Mouse (Mus musculus) C2C12 (cell line): Measurements from ENCODE around the gene Sdk1. TPM values are rescaled to one million over a fixed set of nuclear protein-coding genes. Genes with fewer than 3 reads are reported as not detected.

Experiments
- H3K27me3 ChIP-seq: one replicate; pipeline ENCODE4 v1.6.1; 2011; ENCODE audit not compliant: control insufficient read depth, insufficient read depth, insufficient read length
- H3K36me3 ChIP-seq: one replicate; pipeline ENCODE4 v1.6.1; 2011; ENCODE audit not compliant: control insufficient read depth, insufficient read depth
- H3K4me3 ChIP-seq: one replicate; pipeline ENCODE4 v1.5.1; 2011; ENCODE audit warnings: mild to moderate bottlenecking, control low read depth; ENCODE audit not compliant: poor library complexity, insufficient read depth, severe bottlenecking
- H3K79me2 ChIP-seq: one replicate; pipeline ENCODE4 v1.6.1; 2011; ENCODE audit not compliant: control insufficient read depth, insufficient read depth
- H3K79me3 ChIP-seq: one replicate; pipeline ENCODE4 v1.6.1; 2011; ENCODE audit warnings: low read depth, control low read depth
- H3ac ChIP-seq: one replicate; pipeline ENCODE3; 2011; ENCODE audit warnings: low read depth; ENCODE audit not compliant: control insufficient read depth, insufficient read length
- CEBPB ChIP-seq: IDR thresholded peaks from one replicate; pipeline ENCODE4 v1.6.1; 2011; ENCODE audit warnings: low read depth, mild to moderate bottlenecking, control low read depth, moderate library complexity
- CTCF ChIP-seq: IDR thresholded peaks from one replicate; pipeline ENCODE4 v1.5.1; 2011; ENCODE audit not compliant: control insufficient read depth, insufficient read depth, insufficient read length
- FOSL1 ChIP-seq: IDR thresholded peaks from one replicate; pipeline ENCODE4 v1.8.0; 2011; ENCODE audit warnings: mild to moderate bottlenecking, low read length; ENCODE audit not compliant: poor library complexity, insufficient read depth, severe bottlenecking
- MAX ChIP-seq: IDR thresholded peaks from one replicate; pipeline ENCODE4 v1.6.1; 2011; ENCODE audit warnings: mild to moderate bottlenecking, control low read depth
- MYOD1 ChIP-seq: IDR thresholded peaks from one replicate; pipeline ENCODE4 v1.6.1; 2011; ENCODE audit warnings: low read depth; ENCODE audit not compliant: control insufficient read depth, insufficient read length
- MYOG ChIP-seq: IDR thresholded peaks from one replicate; pipeline ENCODE4 v1.6.1; 2011; ENCODE audit not compliant: control insufficient read depth, insufficient read length; ENCODE audit errors: extremely low read depth
- USF1 ChIP-seq: IDR thresholded peaks from one replicate; pipeline ENCODE4 v1.6.1; 2011; ENCODE audit warnings: low read depth, mild to moderate bottlenecking, control low read depth, moderate library complexity
- long read RNA-seq, 2 experiments: library from polyadenylated mRNA; unstranded; transcript quantifications; one replicate each; pipeline ENCODE4 v2.0.0; 2019 to 2020
- polyA plus RNA-seq: library from polyadenylated mRNA; unstranded; fragments of >200 nt; fragmentation: generic; extraction: Trizol; gene quantifications from one replicate; pipeline ENCODE4 v1.2.1, GENCODE M21; 2012; ENCODE audit warnings: missing spikeins

Gene Sdk1
- 0.61 TPM for polyA plus RNA-seq
- long read RNA-seq, experiment 1 = 0 reads
- long read RNA-seq, experiment 2 = 0 reads

GRCm38 (mm10) chr5:141240841-141241543, at the start of gene Sdk1:
Gene Sdk1 (plus strand): TSS chr5:141241490.
- peak; percentile 41 for TF ChIP-seq CTCF
- no peak for TF ChIP-seq USF1
- no peak within 1 kb of the TSS for H3K4me3 ChIP-seq
- H3K36me3 ChIP-seq = no peaks in the 10 kb centered on the region
- no peaks in the 10 kb centered on the region for H3K27me3 ChIP-seq
- H3K79me3 ChIP-seq = no peaks in the 10 kb centered on the region
- no peaks in the 10 kb centered on the region for H3K79me2 ChIP-seq
- H3ac ChIP-seq = peak within 1 kb of the TSS; percentile 60

GRCm38 (mm10) chr5:141197278-141197677, 44.0 kb upstream of the Sdk1 start:
- Histone ChIP-seq H3K79me3 (no peaks in the 10 kb centered on the region), H3ac (no peak overlapping the region), H3K27me3 (no peaks in the 10 kb centered on the region), H3K36me3 (no peaks in the 10 kb centered on the region), H3K4me3 (no peak overlapping the region), H3K79me2 (no peaks in the 10 kb centered on the region)
- TF ChIP-seq MYOG (no peak), CEBPB (no peak), CTCF (no peak), USF1 (no peak), MAX (no peak), MYOD1 (no peak), FOSL1 (no peak)

DNA sequence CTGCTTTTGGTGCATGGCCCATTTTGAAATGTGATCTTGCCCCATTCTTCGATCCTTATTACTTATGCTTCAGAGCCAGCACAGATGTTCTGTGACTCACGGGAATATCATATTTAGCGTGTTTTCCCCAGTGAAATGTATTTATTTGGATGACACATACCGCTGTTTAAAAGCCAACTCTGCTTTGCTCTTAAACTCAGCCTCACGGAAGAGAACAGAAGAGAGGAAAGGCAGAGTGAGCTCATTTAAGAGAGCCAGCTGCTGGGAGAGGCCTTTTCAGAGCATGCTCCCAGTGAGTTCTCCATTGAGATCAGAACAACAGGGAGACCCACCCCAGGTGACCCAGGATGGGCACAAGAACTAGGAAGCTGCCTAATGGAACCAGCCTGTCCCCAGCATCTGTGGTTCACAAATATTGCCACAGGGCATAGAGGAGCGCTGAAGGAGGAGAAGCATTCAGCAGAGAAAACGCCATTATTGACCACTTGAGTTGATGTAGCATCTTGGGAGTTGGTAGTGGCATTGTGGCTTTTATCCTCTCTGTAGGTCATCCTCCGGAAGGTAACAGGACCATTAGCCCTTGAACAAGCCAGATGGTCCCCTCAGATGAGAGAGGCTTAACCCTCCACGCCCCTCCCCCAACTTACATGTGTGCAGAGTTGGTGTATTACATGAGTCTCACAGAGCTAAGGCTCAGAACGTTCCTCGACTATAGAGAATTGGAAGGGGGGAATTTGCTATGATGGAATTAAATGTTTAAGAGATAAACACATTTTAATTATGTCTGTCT, 38.8 kb upstream of the Sdk1 start:
- no peaks in the 10 kb centered on the region for H3K36me3 ChIP-seq
- H3K4me3 ChIP-seq = no peak overlapping the region
- peak; percentile 8 for TF ChIP-seq MYOD1
- TF ChIP-seq CEBPB = no peak
- TF ChIP-seq USF1 = no peak
- no peak for TF ChIP-seq MYOG
- H3K27me3 ChIP-seq = no peaks in the 10 kb centered on the region
- no peak overlapping the region for H3ac ChIP-seq
- H3K79me2 ChIP-seq = no peaks in the 10 kb centered on the region
- H3K79me3 ChIP-seq = no peaks in the 10 kb centered on the region

- TF ChIP-seq CEBPB = no peak
- no peak for TF ChIP-seq FOSL1
- H3K36me3 ChIP-seq = no peaks in the 10 kb centered on the region
Observed at GRCm38 (mm10) chr5:141207061-141207460, 34.2 kb upstream of the Sdk1 start.

GRCm38 (mm10) chr5:141225243-141225642, 16.0 kb upstream of the Sdk1 start:
- Histone ChIP-seq H3K4me3 (no peak overlapping the region), H3K79me3 (no peaks in the 10 kb centered on the region), H3ac (no peak overlapping the region), H3K79me2 (no peaks in the 10 kb centered on the region), H3K36me3 (no peaks in the 10 kb centered on the region), H3K27me3 (no peaks in the 10 kb centered on the region)
- TF ChIP-seq MYOG = no peak
- TF ChIP-seq FOSL1 = no peak
- no peak for TF ChIP-seq MAX
- TF ChIP-seq CTCF = no peak
- TF ChIP-seq MYOD1 = no peak
- no peak for TF ChIP-seq USF1
- TF ChIP-seq CEBPB = no peak

More at GRCm38 (mm10) chr5:141207061-141207460, 34.2 kb upstream of the Sdk1 start:
- no peaks in the 10 kb centered on the region for H3K27me3 ChIP-seq
- H3K79me2 ChIP-seq = no peaks in the 10 kb centered on the region
- no peaks in the 10 kb centered on the region for H3K79me3 ChIP-seq
- H3ac ChIP-seq = no peak overlapping the region
- H3K4me3 ChIP-seq = no peak overlapping the region

DNA sequence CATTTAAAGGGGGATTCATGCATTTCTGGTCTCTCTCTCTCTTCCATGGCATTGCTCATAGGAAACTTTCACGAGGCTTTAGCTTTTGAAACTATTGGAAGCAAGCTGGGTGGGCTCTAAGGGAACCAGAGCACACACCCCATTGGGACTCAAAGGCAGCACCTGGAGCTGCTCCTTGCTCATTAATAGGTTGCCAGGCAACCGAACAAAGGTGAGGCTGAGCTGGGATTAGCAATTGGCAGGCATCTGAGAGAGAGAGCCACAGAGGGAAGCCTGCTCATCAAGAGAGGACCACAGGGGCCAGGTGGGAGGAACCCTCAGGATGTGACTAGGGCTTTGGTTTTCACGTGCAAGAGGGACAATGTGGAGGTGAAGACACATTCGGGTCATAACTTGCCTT, 7.0 kb upstream of the Sdk1 start:
- Histone ChIP-seq H3K79me2 (no peaks in the 10 kb centered on the region), H3K27me3 (no peaks in the 10 kb centered on the region), H3K4me3 (no peak overlapping the region), H3K79me3 (no peaks in the 10 kb centered on the region), H3K36me3 (no peaks in the 10 kb centered on the region), H3ac (no peak overlapping the region)
- no peak for TF ChIP-seq USF1
- TF ChIP-seq MYOD1 = no peak
- TF ChIP-seq MAX = no peak
- TF ChIP-seq MYOG = no peak
- TF ChIP-seq CTCF = no peak
- TF ChIP-seq CEBPB = no peak
- no peak for TF ChIP-seq FOSL1
